Mouse (Mus musculus): ENCODE results near the gene Slc25a25.
"Not testable (repeated sequence)": the region's sequence is repeated elsewhere in the genome, so short reads cannot be mapped to it uniquely, and the experiment has no call there.

The Slc25a25 gene

GRCm38 (mm10) chr2:32450881-32451844, at the start of gene Slc25a25:
Slc25a25 (minus strand) TSS chr2:32451445.
- DNase-seq (ENCODE audit: low spot score), result peak; percentile 97

GRCm38 (mm10) chr2:32500461-32500860, 49.2 kb upstream of the Slc25a25 start:
- no peak for DNase-seq (ENCODE audit: low spot score)

GRCm38 (mm10) chr2:32499365-32499764, 48.1 kb upstream of the Slc25a25 start:
- DNase-seq (ENCODE audit: low spot score), result no peak

- no peak for DNase-seq (ENCODE audit: low spot score)
Measured at GRCm38 (mm10) chr2:32496190-32496589, 44.9 kb upstream of the Slc25a25 start.

GRCm38 (mm10) chr2:32495185-32495726, 44.0 kb upstream of the Slc25a25 start:
- no peak for DNase-seq (ENCODE audit: low spot score)

- DNase-seq (ENCODE audit: low spot score), result no peak
Measured at GRCm38 (mm10) chr2:32494522-32494921, 43.3 kb upstream of the Slc25a25 start.

GRCm38 (mm10) chr2:32493301-32493701, 42.1 kb upstream of the Slc25a25 start:
- DNase-seq (ENCODE audit: low spot score), result no peak

GRCm38 (mm10) chr2:32492661-32493060, 41.4 kb upstream of the Slc25a25 start:
- DNase-seq (ENCODE audit: low spot score), result no peak

- DNase-seq (ENCODE audit: low spot score), result not testable (repeated sequence)
Measured at GRCm38 (mm10) chr2:32490730-32491129, 39.5 kb upstream of the Slc25a25 start.

GRCm38 (mm10) chr2:32488679-32489078, 37.4 kb upstream of the Slc25a25 start:
- DNase-seq (ENCODE audit: low spot score), result peak; percentile 69

GRCm38 (mm10) chr2:32487124-32487623, 35.9 kb upstream of the Slc25a25 start:
- peak; percentile 85 for DNase-seq (ENCODE audit: low spot score)

GRCm38 (mm10) chr2:32486155-32486554, 34.9 kb upstream of the Slc25a25 start:
- DNase-seq (ENCODE audit: low spot score), result no peak

- DNase-seq (ENCODE audit: low spot score), result no peak
Measured at GRCm38 (mm10) chr2:32485751-32486150, 34.5 kb upstream of the Slc25a25 start.

GRCm38 (mm10) chr2:32484933-32485332, 33.7 kb upstream of the Slc25a25 start:
- DNase-seq (ENCODE audit: low spot score), result no peak

- no peak for DNase-seq (ENCODE audit: low spot score)
Measured at GRCm38 (mm10) chr2:32483179-32483875, 32.1 kb upstream of the Slc25a25 start.

GRCm38 (mm10) chr2:32482351-32482750, 31.1 kb upstream of the Slc25a25 start:
- no peak for DNase-seq (ENCODE audit: low spot score)

GRCm38 (mm10) chr2:32475361-32475760, 24.1 kb upstream of the Slc25a25 start:
- not testable (repeated sequence) for DNase-seq (ENCODE audit: low spot score)

GRCm38 (mm10) chr2:32471681-32472061, 20.4 kb upstream of the Slc25a25 start:
- no peak for DNase-seq (ENCODE audit: low spot score)

GRCm38 (mm10) chr2:32471001-32471680, 19.9 kb upstream of the Slc25a25 start:
- peak; percentile 68 for DNase-seq (ENCODE audit: low spot score)

GRCm38 (mm10) chr2:32464212-32464891, 13.1 kb upstream of the Slc25a25 start:
- DNase-seq (ENCODE audit: low spot score), result peak; percentile 84

GRCm38 (mm10) chr2:32463773-32464172, 12.5 kb upstream of the Slc25a25 start:
- DNase-seq (ENCODE audit: low spot score), result no peak

All from yolk sac, embryonic 10.5 days (tissue).